Mouse (Mus musculus) heart, embryonic 15.5 days (tissue): ENCODE measurements around the gene Wdfy3. TPM values are rescaled to one million over a fixed set of nuclear protein-coding genes. Genes with fewer than 3 reads are reported as not detected.
"Not testable (repeated sequence)": the region's sequence is repeated elsewhere in the genome, so short reads cannot be mapped to it uniquely, and the experiment has no call there.

ENCODE experiments used
- ATAC-seq: fragments of 200-750 bp; cut with Nextera tagmentation; replicated peaks from 2 replicates; pipeline ENCODE4 v1.8.0; 2017; ENCODE audit warnings: low read depth, moderate TSS enrichment; ENCODE audit not compliant: insufficient number of reproducible peaks, insufficient read depth, low FRiP score
- H3K27ac ChIP-seq: fragments of 300-500 bp; sonication (generic); 2 replicates; pipeline ENCODE4 v1.5.1; 2015; ENCODE audit warnings: mild to moderate bottlenecking, inconsistent platforms
- H3K27me3 ChIP-seq: fragments of 300-500 bp; sonication (generic); 2 replicates; pipeline ENCODE4 v1.6.1; 2015; ENCODE audit warnings: inconsistent platforms
- H3K36me3 ChIP-seq: fragments of 300-500 bp; sonication (generic); 2 replicates; pipeline ENCODE4 v1.6.1; 2015; ENCODE audit warnings: mild to moderate bottlenecking, inconsistent platforms
- H3K4me1 ChIP-seq: fragments of 300-500 bp; sonication (generic); replicated peaks from 2 replicates; pipeline ENCODE4 v1.6.1; 2015; ENCODE audit warnings: inconsistent platforms
- H3K4me2 ChIP-seq: fragments of 300-500 bp; sonication (generic); 2 replicates; pipeline ENCODE4 v1.6.1; 2015; ENCODE audit warnings: inconsistent platforms, mild to moderate bottlenecking, moderate library complexity
- H3K4me3 ChIP-seq: fragments of 300-500 bp; sonication (generic); 2 replicates; pipeline ENCODE4 v1.5.1; 2015; ENCODE audit warnings: mild to moderate bottlenecking, inconsistent platforms
- H3K9ac ChIP-seq: fragments of 300-500 bp; sonication (generic); 2 replicates; pipeline ENCODE4 v1.6.1; 2015; ENCODE audit warnings: mild to moderate bottlenecking, inconsistent platforms
- H3K9me3 ChIP-seq: fragments of 300-500 bp; sonication (generic); replicated peaks from 2 replicates; pipeline ENCODE4 v1.6.1; 2016; ENCODE audit warnings: inconsistent platforms
- WGBS: fragments of 180-500 bp; shearing (Covaris S2); methylation state at CpG from one replicate; pipeline ENCODE4 v1.1.7; 2015; ENCODE audit warnings: mixed read lengths; 5-methylcytosine and 5-hydroxymethylcytosine counted together
- polyA plus RNA-seq: library from polyadenylated mRNA; unstranded; fragments of >200 nt; fragmentation: Nextera tagmentation; extraction: Ambion mirVana; gene quantifications from 2 replicates; pipeline ENCODE4 v1.2.1, GENCODE M21; 2015

Wdfy3 gene
- polyA plus RNA-seq, 1 experiment from 2014 or later: 8.7 TPM

DNA sequence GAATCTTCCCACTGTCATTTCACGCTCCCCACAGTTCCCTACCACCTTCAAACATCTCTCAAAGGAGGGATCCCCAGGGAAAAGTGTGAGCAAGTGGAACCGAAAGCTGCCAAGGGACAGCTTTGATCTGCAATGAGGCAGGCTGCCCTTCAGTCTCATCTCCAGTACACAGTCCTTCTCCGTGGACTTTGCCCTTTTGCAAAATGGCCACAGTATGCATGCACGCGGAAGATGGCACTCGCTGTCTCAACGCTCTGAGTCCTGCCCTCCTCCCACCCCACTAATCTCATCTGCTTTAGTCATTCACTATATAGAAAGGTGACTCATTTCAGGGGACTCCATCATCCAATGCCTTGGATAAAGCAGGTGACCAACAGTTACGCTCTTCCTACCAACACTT is 223.8 kb downstream of the Wdfy3 start:
- Histone ChIP-seq H3K4me1 (no peaks in the 10 kb centered on the region), H3K4me2 (no peak overlapping the region), H3K4me3 (no peak overlapping the region), H3K9ac (no peak overlapping the region), H3K9me3 (no peaks in the 10 kb centered on the region), H3K36me3 (peaks cover 97% of the 10 kb centered on the region), H3K27ac (no peak overlapping the region), H3K27me3 (no peaks in the 10 kb centered on the region)
- ATAC-seq: no peak
- 94% methylated on average over 8 of the region's 8 CpGs for WGBS

DNA sequence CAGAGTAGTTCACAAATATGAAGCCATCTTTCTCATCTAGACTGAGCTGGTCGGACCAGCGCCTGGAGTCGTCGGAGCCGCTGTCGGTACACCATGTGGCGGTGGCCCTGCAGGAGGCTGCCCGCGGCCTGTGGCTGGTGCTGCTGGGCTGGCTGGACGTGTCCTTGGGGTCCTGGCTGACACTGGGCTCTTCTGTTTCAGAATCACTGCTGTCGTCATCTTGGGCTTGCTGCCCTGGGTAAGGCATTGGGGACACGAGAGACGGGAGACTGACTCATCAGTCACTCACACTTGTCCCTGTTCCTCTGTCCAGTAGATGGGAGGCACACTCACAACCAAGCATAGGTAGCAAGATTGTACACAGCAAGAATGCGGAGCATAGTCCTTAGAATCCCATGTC is 224.7 kb downstream of the Wdfy3 start:
- Histone ChIP-seq H3K36me3 (peaks cover 97% of the 10 kb centered on the region), H3K4me2 (no peak overlapping the region), H3K4me1 (no peaks in the 10 kb centered on the region), H3K27me3 (no peaks in the 10 kb centered on the region), H3K9ac (no peak overlapping the region), H3K9me3 (no peaks in the 10 kb centered on the region), H3K4me3 (no peak overlapping the region), H3K27ac (no peak overlapping the region)
- WGBS: 88% methylated on average over 14 of the region's 14 CpGs
- no peak for ATAC-seq

DNA sequence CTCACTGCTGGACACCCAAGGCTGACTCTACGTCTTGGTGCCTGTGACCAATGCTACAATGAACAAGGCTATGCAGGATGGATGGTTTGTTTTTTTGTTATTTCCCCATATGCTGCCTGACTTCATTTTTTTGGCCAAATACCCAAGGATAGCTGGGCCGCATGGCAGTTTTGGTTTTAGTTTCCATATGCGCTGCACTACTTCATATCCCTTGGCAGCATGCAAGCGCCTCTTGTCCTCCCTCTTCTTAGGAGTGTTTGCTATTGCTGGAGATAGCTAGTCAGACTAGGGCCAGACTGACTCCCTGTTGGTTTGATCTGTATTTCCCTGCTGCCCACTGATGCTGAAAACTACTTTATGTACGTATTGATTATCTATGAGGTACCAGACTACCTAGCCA is 229.2 kb downstream of the Wdfy3 start:
- H3K9ac ChIP-seq: no peak overlapping the region
- H3K36me3 ChIP-seq: peaks cover 87% of the 10 kb centered on the region
- no peaks in the 10 kb centered on the region for H3K4me1 ChIP-seq
- no peak overlapping the region for H3K27ac ChIP-seq
- no peaks in the 10 kb centered on the region for H3K9me3 ChIP-seq
- H3K4me3 ChIP-seq: no peak overlapping the region
- no peak for ATAC-seq
- no peaks in the 10 kb centered on the region for H3K27me3 ChIP-seq
- no peak overlapping the region for H3K4me2 ChIP-seq
- WGBS: 95% methylated on average over 5 of the region's 5 CpGs

DNA sequence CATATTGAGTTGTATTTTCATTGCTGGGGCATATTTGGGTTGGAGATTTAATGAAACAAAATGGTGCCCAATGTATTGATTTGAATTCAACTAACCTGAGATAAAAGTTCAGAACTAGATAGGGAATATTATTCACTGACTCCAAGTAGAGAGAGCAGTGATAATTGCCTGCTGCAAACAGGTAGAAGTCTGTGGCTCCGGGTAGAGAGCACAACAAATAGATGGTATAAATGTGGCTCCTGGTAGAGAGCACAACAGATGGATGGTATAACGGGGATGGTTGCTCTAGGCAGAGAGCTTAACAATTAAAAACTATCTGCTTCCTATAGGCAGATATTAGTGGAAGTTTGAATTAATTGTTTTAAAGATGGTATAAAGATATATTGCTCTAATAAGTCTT is 232.1 kb downstream of the Wdfy3 start:
- H3K27me3 ChIP-seq, ATAC-seq, H3K4me2 ChIP-seq, H3K4me1 ChIP-seq, H3K4me3 ChIP-seq, H3K9me3 ChIP-seq, H3K27ac ChIP-seq, H3K9ac ChIP-seq: not testable (repeated sequence)
- H3K36me3 ChIP-seq: peaks cover 79% of the 10 kb centered on the region
- WGBS: 95% methylated on average over 2 of the region's 2 CpGs

DNA sequence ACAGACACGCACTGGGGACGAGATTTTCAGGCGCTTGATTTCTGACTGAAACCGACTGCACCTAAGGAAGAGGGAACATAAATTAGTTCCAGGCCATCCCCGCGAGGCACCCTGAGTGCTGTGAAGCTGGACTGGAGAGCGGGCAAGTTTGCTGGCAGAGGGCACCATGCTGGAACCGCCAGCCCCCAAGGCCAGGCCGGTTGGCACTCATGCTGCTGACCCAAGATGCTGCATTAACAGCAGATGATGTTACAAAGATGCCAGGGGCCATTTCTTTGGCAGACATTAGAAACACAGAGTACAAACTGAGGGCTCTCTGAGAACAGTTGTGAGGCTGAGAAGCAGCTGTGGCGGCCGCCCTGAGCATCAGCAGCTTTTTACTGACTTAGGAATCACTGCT is 233.5 kb downstream of the Wdfy3 start:
- peaks cover 73% of the 10 kb centered on the region for H3K36me3 ChIP-seq
- 91% methylated on average over 11 of the region's 11 CpGs for WGBS

DNA sequence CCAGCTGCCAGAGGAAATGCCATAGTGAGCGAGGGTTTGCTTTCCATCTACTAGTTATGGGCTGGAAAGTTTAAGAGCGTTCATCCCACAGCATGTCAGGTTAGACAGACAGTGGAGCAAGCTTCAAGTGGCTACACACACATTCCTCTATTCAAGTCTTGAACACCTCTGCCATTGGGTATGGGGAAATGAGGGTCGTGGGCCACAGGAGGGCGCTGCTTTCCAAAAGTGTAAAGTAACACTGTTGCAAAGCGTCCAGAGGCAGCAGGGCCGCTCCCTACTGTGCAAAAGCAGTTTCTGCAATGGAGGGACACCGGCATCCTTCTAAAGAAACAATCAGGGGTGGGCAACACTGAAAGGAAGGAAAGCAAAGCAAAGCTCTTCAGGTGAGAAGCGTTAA is 235.8 kb downstream of the Wdfy3 start:
- WGBS: 72% methylated on average over 8 of the region's 8 CpGs
- no peak overlapping the region for H3K9ac ChIP-seq
- H3K27ac ChIP-seq: no peak overlapping the region
- no peak overlapping the region for H3K4me3 ChIP-seq
- H3K4me2 ChIP-seq: no peak overlapping the region
- H3K27me3 ChIP-seq: no peaks in the 10 kb centered on the region
- no peak for ATAC-seq
- H3K36me3 ChIP-seq: peaks cover 51% of the 10 kb centered on the region
- no peaks in the 10 kb centered on the region for H3K4me1 ChIP-seq
- H3K9me3 ChIP-seq: no peaks in the 10 kb centered on the region

More for the DNA sequence above, 233.5 kb downstream of the Wdfy3 start:
- ATAC-seq: no peak
- H3K4me3 ChIP-seq: no peak overlapping the region
- no peaks in the 10 kb centered on the region for H3K9me3 ChIP-seq
- H3K27me3 ChIP-seq: no peaks in the 10 kb centered on the region
- H3K27ac ChIP-seq: no peak overlapping the region
- H3K4me1 ChIP-seq: no peaks in the 10 kb centered on the region
- no peak overlapping the region for H3K9ac ChIP-seq
- H3K4me2 ChIP-seq: no peak overlapping the region

DNA sequence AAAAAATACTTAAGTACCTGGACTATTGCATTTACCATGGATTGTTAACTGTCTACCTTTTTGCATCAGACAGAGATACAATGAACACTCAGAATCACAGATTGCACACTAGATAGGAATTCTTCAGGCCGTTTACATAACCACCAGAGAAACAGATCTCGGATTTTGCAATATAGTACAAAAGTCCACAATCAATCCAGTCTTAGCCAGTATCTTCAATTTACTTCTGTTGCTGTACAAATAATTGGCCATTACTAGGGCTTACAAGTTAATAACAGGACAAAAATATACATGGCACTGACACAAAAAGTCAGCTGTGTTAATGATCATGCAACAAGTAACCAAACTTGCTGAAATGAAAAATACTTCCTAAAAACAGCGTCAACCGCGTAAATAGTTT is 236.7 kb downstream of the Wdfy3 start:
- Histone ChIP-seq H3K4me2 (no peak overlapping the region), H3K9ac (no peak overlapping the region), H3K9me3 (no peaks in the 10 kb centered on the region), H3K4me3 (no peak overlapping the region), H3K36me3 (peaks cover 47% of the 10 kb centered on the region), H3K27ac (no peak overlapping the region), H3K4me1 (no peaks in the 10 kb centered on the region), H3K27me3 (no peaks in the 10 kb centered on the region)
- no peak for ATAC-seq
- WGBS: 91% methylated on average over 5 of the region's 5 CpGs

DNA sequence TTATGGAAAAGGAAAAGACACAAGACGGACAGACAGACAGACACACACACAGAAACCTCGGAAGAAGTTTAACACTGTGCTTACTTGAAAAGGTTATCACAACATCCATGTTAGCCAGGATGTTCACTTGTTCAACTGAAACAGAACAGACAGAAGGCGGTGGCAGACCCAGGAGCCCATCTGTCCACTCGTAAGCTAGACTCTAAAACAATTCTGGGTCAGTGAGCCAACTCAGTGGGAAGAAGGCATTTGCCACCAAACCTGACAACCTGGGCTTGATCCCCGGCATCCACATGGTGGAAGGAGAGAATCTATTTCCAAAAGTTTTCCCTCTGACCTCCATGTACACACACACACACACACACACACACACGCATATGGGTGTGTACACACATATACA is 237.7 kb downstream of the Wdfy3 start:
- no peak for ATAC-seq
- Histone ChIP-seq H3K27me3 (no peaks in the 10 kb centered on the region), H3K36me3 (peaks cover 39% of the 10 kb centered on the region), H3K9me3 (no peaks in the 10 kb centered on the region), H3K27ac (no peak overlapping the region), H3K9ac (no peak overlapping the region), H3K4me1 (peaks cover 2% of the 10 kb centered on the region), H3K4me3 (no peak overlapping the region), H3K4me2 (no peak overlapping the region)
- 90% methylated on average over 6 of the region's 6 CpGs for WGBS

DNA sequence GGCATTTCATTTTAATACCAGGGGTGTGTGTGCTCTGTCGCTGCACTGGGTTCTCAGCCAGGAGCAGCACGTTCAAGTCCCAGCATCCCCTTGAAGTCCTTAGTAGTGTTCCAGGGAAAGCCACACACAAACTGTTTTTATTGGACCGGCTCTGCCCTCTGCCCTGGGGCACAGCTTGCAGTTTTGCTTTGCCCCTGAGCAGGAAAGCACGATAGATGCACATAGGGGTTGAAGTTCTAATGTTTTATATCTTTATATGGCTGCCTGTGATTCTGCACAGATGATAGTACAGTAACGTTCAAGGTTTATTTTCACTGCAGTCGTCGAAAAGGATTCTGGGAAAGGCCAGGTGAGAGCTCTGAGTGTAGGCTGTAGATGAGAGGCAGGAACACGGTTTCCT is 239.5 kb downstream of the Wdfy3 start:
- Histone ChIP-seq H3K9ac (no peak overlapping the region), H3K36me3 (peaks cover 25% of the 10 kb centered on the region), H3K27ac (no peak overlapping the region), H3K4me3 (no peak overlapping the region), H3K4me1 (peaks cover 16% of the 10 kb centered on the region), H3K27me3 (no peaks in the 10 kb centered on the region), H3K9me3 (no peaks in the 10 kb centered on the region), H3K4me2 (no peak overlapping the region)
- 72% methylated on average over 8 of the region's 8 CpGs for WGBS
- no peak for ATAC-seq

DNA sequence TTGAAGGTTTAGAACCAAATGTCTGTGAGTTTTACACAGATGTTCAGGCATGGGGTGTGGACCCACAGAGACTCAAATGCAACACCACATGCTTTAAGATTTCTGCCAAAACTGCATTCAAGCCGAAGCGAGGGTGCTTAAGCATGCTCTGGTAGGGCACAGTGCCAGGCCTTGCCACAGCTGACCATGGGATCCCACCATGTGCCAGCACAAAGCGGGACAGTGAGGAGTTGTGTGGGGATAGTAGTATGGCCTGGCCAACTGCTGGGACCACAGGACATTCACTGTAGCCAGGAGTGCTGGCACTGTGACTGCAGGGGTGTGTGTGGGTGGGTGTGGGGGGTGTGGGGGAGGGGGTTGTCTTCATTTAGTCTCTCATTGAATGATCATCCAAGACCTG is 240.8 kb downstream of the Wdfy3 start:
- peaks cover 16% of the 10 kb centered on the region for H3K4me1 ChIP-seq
- 91% methylated on average over 3 of the region's 3 CpGs for WGBS
- H3K4me2 ChIP-seq: no peak overlapping the region
- H3K9me3 ChIP-seq: no peaks in the 10 kb centered on the region
- no peak for ATAC-seq
- no peak overlapping the region for H3K4me3 ChIP-seq
- H3K9ac ChIP-seq: no peak overlapping the region
- H3K36me3 ChIP-seq: peaks cover 16% of the 10 kb centered on the region
- H3K27ac ChIP-seq: no peak overlapping the region
- no peaks in the 10 kb centered on the region for H3K27me3 ChIP-seq

DNA sequence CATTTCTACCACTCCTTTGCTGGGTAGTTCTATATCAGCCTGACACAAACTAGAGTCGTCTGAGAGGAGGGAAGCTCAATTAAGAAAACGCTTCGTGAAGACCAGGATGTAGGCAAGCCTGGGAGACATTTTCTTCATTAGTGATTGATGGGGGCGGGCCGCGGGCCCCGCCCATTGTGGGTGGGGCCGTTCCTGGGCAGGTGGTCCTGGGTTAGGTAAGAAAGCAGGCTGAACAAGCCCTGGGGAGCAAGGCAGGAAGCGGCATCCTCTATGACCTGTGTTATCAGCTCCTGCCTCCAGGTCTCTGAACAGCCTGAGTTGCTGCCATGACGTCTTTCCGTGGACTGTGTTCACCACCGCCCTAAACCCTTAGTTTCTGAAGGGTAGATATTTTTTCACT is 242.2 kb downstream of the Wdfy3 start:
- Histone ChIP-seq H3K4me3 (no peak overlapping the region), H3K4me2 (no peak overlapping the region), H3K9ac (no peak overlapping the region), H3K9me3 (no peaks in the 10 kb centered on the region), H3K4me1 (peaks cover 16% of the 10 kb centered on the region), H3K36me3 (0 out of 2 replicates have a peak, but pooled peaks cover 9% of the 10 kb centered on the region), H3K27me3 (0 out of 2 replicates have a peak, but pooled peaks cover 5% of the 10 kb centered on the region), H3K27ac (no peak overlapping the region)
- no peak for ATAC-seq
- WGBS: 32% methylated on average over 12 of the region's 12 CpGs

DNA sequence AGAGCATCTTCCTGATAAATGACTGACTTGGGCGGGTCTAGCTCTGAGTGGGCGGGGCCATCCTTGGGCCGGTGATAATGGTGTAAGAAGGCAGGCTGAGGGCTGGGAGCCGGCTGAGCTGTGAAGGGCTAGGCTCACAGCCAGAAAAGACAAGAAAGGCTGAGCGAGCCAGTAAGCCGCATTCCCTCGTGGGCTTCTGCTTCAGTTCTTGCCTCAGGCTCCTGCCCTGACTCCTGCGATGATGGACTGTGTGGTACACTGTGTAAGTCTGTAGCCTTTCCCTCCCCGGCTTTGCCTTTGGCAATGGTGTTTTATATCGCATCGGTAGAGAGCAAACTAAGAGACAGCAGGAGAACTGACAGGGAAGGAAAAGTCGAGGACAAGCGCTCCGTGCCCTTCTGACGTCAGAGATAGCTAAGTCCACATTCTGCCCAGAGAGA is 243.2 kb downstream of the Wdfy3 start:
- peak overlapping the region; percentile 12; the same call in 1 of the 2 replicates for H3K9ac ChIP-seq
- H3K27ac ChIP-seq: no peak overlapping the region

More for the DNA sequence above, 243.2 kb downstream of the Wdfy3 start:
- 5% methylated on average over 15 of the region's 15 CpGs for WGBS
- Histone ChIP-seq H3K9me3 (no peaks in the 10 kb centered on the region), H3K36me3 (0 out of 2 replicates have a peak, but pooled peaks cover 3% of the 10 kb centered on the region), H3K27me3 (0 out of 2 replicates have a peak, but pooled peaks cover 5% of the 10 kb centered on the region), H3K4me1 (peaks cover 16% of the 10 kb centered on the region), H3K4me3 (peak overlapping the region; percentile 31), H3K4me2 (peak overlapping the region; percentile 60)
- ATAC-seq: peak; percentile 65
